Mouse (Mus musculus) spleen, adult 2 months (tissue): Measurements from ENCODE around the gene Trcg1. TPM values are rescaled to one million over a fixed set of nuclear protein-coding genes. Genes with fewer than 3 reads are reported as not detected.

ENCODE experiments used
- DNase-seq, 2 experiments: peaks; one replicate each; pipeline versions ENCODE4 v3.0.0 to v3.0.0-alpha.2; 2012 to 2021; ENCODE audit warnings: low spot score in 2 of 2, low read depth in 1 of 2
- H3K27ac ChIP-seq: fragments of 200-500 bp; 2 replicates; pipeline ENCODE4 v1.5.1; 2012; ENCODE audit warnings: low read length, inconsistent platforms; ENCODE audit not compliant: insufficient read depth
- H3K27me3 ChIP-seq: fragments of 200-500 bp; 2 replicates; pipeline ENCODE4 v1.6.1; 2012; ENCODE audit warnings: mild to moderate bottlenecking, moderate library complexity, low read length, inconsistent platforms; ENCODE audit not compliant: control insufficient read depth, insufficient read depth
- H3K36me3 ChIP-seq: fragments of 200-500 bp; 2 replicates; pipeline ENCODE4 v1.6.1; 2012; ENCODE audit warnings: mild to moderate bottlenecking, low read length, inconsistent platforms; ENCODE audit not compliant: control insufficient read depth, insufficient read depth
- H3K4me1 ChIP-seq: fragments of 200-500 bp; 2 replicates; pipeline ENCODE4 v1.6.1; 2011; ENCODE audit warnings: inconsistent platforms; ENCODE audit not compliant: control insufficient read depth, insufficient read depth, insufficient read length
- H3K4me3 ChIP-seq: fragments of 200-500 bp; 2 replicates; pipeline ENCODE4 v1.5.1; 2011; ENCODE audit warnings: mild to moderate bottlenecking, inconsistent platforms; ENCODE audit not compliant: insufficient read depth, insufficient read length; ENCODE audit errors: extremely low read depth
- CTCF ChIP-seq: fragments of 200-500 bp; IDR thresholded peaks from 2 replicates; pipeline ENCODE4 v1.5.1; 2011; ENCODE audit warnings: mild to moderate bottlenecking, inconsistent platforms; ENCODE audit not compliant: insufficient read depth, insufficient read length, insufficient replicate concordance; ENCODE audit errors: extremely low read depth
- POLR2A ChIP-seq: fragments of 200-500 bp; IDR thresholded peaks from 2 replicates; pipeline ENCODE4 v1.6.1; 2011; ENCODE audit warnings: low read depth, low read length, inconsistent platforms
- WGBS: fragments of 180-500 bp; shearing (Covaris S2); methylation state at CpG from one replicate; pipeline ENCODE4 v1.1.7; 2018; 5-methylcytosine and 5-hydroxymethylcytosine counted together
- polyA plus RNA-seq: library from polyadenylated mRNA; depleted of rRNA; stranded (reverse); fragments of >200 nt; gene quantifications from 2 replicates; pipeline ENCODE4 v1.2.3, GENCODE M21; 2012

The Trcg1 gene
- polyA plus RNA-seq, 1 experiment = not detected

- H3K27ac ChIP-seq = no peak overlapping the region
- H3K4me1 ChIP-seq = no peaks in the 10 kb centered on the region
- peaks cover 48% of the 10 kb centered on the region for H3K36me3 ChIP-seq
- 80% methylated on average over 7 of the region's 7 CpGs for WGBS
- no peaks in the 10 kb centered on the region for H3K27me3 ChIP-seq
- TF ChIP-seq POLR2A (no peak), CTCF (no peak)
- DNase-seq = no peak
- H3K4me3 ChIP-seq = no peak overlapping the region
Measured at GRCm38 (mm10) chr9:57254061-57254460, 17.7 kb downstream of the Trcg1 start.

DNA sequence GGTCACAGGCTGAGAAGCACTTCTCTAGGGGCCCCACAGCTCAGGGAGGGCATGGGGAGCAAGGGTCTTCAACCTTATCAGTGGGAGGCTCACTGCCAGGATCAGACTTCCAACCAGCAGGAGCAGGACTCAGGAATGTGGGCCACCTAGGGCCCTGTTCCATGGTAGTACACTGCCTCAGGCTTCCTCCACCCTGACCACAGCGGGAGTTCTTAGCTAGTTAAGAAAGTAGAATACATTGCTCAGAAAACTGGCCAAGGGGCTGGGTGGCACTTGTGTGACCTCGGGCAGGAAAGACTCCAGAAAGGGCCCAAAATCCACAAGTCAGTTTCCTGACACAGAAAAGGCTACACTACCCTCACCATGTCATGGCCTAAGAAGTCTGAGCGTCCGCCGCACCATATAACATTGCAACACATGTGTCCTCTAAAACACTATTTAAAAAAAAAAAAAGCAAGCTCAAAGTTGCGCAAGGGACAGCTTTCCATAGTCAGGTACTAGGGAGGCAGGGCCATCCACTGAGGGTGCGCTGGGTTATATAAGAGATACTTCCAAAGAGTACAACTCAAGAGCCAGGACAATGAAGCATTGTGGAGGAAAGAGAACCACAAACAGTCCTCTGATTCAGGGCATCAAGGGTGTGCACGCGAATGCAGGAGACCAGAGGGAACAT is 18.6 kb downstream of the Trcg1 start:
- no peak overlapping the region for H3K27ac ChIP-seq
- WGBS = 89% methylated on average over 9 of the region's 9 CpGs
- H3K4me3 ChIP-seq = no peak overlapping the region
- no peaks in the 10 kb centered on the region for H3K27me3 ChIP-seq
- TF ChIP-seq CTCF (no peak), POLR2A (no peak)
- H3K36me3 ChIP-seq = peaks cover 48% of the 10 kb centered on the region
- DNase-seq = no peak
- H3K4me1 ChIP-seq = no peaks in the 10 kb centered on the region

DNA sequence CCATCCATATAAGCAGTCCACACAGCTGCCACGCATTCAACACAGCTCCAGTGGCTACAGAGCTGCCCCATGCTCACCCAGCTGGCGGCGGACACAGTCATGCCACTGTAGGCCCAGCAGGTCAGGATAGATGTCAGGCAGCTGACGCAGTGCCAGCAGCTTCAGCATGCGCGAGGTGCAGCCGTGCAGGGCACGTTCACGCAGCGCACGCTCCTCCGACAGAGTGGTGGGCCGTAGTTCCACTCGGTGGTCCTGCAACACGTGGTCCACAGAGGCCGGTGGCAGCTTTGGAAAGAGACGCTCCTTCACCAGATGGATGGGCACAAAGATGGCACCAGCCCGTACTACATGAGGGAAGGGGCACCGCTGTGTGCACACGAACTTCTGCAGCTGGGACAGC is 20.0 kb downstream of the Trcg1 start:
- Histone ChIP-seq H3K4me1 (peaks cover 9% of the 10 kb centered on the region; the same call in 1 of the 2 replicates), H3K27ac (no peak overlapping the region), H3K27me3 (no peaks in the 10 kb centered on the region), H3K4me3 (no peak overlapping the region), H3K36me3 (peaks cover 48% of the 10 kb centered on the region)
- DNase-seq = no peak
- no peak for TF ChIP-seq POLR2A
- WGBS = 98% methylated on average over 20 of the region's 20 CpGs

DNA sequence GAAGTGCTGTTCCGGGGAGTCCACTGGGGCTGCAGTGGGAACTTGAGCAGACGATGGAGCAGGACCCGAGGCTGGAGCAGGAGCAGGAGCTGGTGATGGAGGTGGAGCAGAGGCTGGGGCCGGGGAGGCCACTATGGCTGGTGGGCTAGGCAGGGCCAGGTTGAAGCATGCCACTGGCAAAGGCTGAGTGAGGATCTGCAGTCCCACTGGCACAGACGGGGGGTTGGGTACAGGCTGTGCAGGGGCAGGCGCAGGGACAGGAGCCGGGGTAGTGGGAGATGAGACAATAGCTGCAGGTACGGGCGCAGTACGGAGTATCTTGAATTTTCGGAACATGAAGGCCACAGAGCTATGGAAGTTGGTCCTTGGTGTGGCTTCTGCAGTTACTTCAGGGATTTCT is 20.5 kb downstream of the Trcg1 start:
- WGBS = 95% methylated on average over 11 of the region's 11 CpGs
- no peak overlapping the region for H3K4me3 ChIP-seq
- peaks cover 9% of the 10 kb centered on the region; the same call in 1 of the 2 replicates for H3K4me1 ChIP-seq
- no peaks in the 10 kb centered on the region for H3K27me3 ChIP-seq
- peaks cover 48% of the 10 kb centered on the region for H3K36me3 ChIP-seq
- DNase-seq = no peak
- TF ChIP-seq POLR2A (no peak), CTCF (no peak)
- no peak overlapping the region for H3K27ac ChIP-seq

- Histone ChIP-seq H3K4me3 (no peak overlapping the region), H3K4me1 (peaks cover 9% of the 10 kb centered on the region; the same call in 1 of the 2 replicates), H3K27me3 (no peaks in the 10 kb centered on the region), H3K27ac (no peak overlapping the region), H3K36me3 (peaks cover 44% of the 10 kb centered on the region)
- TF ChIP-seq POLR2A (no peak), CTCF (no peak)
- 96% methylated on average over 9 of the region's 9 CpGs for WGBS
- DNase-seq = no peak
Measured at GRCm38 (mm10) chr9:57257627-57258026, 21.3 kb downstream of the Trcg1 start.

DNA sequence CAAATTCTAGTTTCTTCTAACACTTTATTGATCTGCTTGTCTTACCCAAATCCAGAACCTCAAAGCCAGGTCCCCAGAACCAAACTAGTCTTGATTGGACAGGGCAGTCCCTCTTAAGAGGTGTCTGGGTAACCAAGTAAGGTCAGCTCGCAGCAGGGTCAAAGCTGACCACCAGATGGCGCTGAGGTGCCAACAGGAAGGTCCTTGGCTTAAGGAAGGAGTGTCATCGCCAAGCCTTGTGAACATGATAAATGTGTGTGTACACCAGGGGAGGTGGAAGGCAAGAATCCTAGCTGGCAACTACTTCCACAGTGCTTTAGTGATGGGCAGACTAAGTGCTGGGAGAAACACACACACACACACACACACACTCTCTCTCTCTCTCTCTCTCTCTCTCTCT is 23.4 kb downstream of the Trcg1 start:
- 0% methylated on average over 3 of the region's 3 CpGs for WGBS
- peaks cover 13% of the 10 kb centered on the region; the same call in 1 of the 2 replicates for H3K4me1 ChIP-seq
- DNase-seq = peak; percentile 81 to 91
- H3K27me3 ChIP-seq = no peaks in the 10 kb centered on the region
- no peak overlapping the region for H3K4me3 ChIP-seq
- TF ChIP-seq CTCF (peak; percentile 98), POLR2A (no peak)
- H3K27ac ChIP-seq = no peak overlapping the region
- peaks cover 25% of the 10 kb centered on the region for H3K36me3 ChIP-seq

- Histone ChIP-seq H3K4me3 (peak overlapping the region; percentile 87), H3K4me1 (peaks cover 13% of the 10 kb centered on the region; the same call in 1 of the 2 replicates), H3K36me3 (peaks cover 24% of the 10 kb centered on the region), H3K27ac (no peak overlapping the region), H3K27me3 (no peaks in the 10 kb centered on the region)
- DNase-seq = no peak
- WGBS = 14% methylated on average over 12 of the region's 12 CpGs
- TF ChIP-seq CTCF = no peak
- no peak for TF ChIP-seq POLR2A
Measured at GRCm38 (mm10) chr9:57260940-57261339, 24.6 kb downstream of the Trcg1 start.
